Mouse (Mus musculus): Measurements from ENCODE around the gene Map10. TPM values are rescaled to one million over a fixed set of nuclear protein-coding genes. Genes with fewer than 3 reads are reported as not detected.

Map10 gene
- polyA plus RNA-seq (2014; fragmentation: Illumina TruSeq; extraction: RNeasy Lipid Tissue Mini Kit (QIAGEN cat#74804)) = 9.5 TPM

GRCm38 (mm10) chr8:125669700-125670195 lies at the start of gene Map10:
TSS of gene Map10 (plus strand) at chr8:125669818.

Other genes with a start within 250 kb of the Map10 start
- 1.7 TPM for gene Sipa1l2, start 100.0 kb upstream of the Map10 start, polyA plus RNA-seq (2014; fragmentation: Illumina TruSeq; extraction: RNeasy Lipid Tissue Mini Kit (QIAGEN cat#74804))
- gene Ntpcr, start 60.1 kb downstream of the Map10 start, polyA plus RNA-seq (2014; fragmentation: Illumina TruSeq; extraction: RNeasy Lipid Tissue Mini Kit (QIAGEN cat#74804)) = 7.3 TPM
- gene Pcnx2, start 228.5 kb downstream of the Map10 start, polyA plus RNA-seq (2014; fragmentation: Illumina TruSeq; extraction: RNeasy Lipid Tissue Mini Kit (QIAGEN cat#74804)) = 0.60 TPM
- 1.2 TPM for gene Map3k21, start 240.6 kb downstream of the Map10 start, polyA plus RNA-seq (2014; fragmentation: Illumina TruSeq; extraction: RNeasy Lipid Tissue Mini Kit (QIAGEN cat#74804))

Data from ovary, adult 10 weeks (tissue).